Mouse (Mus musculus) layer of hippocampus, adult 18-20 months (tissue): Measurements from ENCODE around the gene Ttc39b. TPM values are rescaled to one million over a fixed set of nuclear protein-coding genes. Genes with fewer than 3 reads are reported as not detected.

Experiments
- DNase-seq, 2 experiments: peaks; one replicate each; pipeline ENCODE4 v3.0.0; 2022; ENCODE audit warnings: low spot score in 2 of 2
- total RNA-seq, 2 experiments: library from RNA; stranded (reverse); gene quantifications; 2 replicates each; pipeline ENCODE4 v1.2.3; 2021

Gene Ttc39b
- total RNA-seq, 2 experiments from 2014 or later = 34.1 to 36.4 TPM

GRCm38 (mm10) chr4:83318758-83319157 is 5.3 kb downstream of the Ttc39b start:
- no peak for DNase-seq

- no peak for DNase-seq
Observed at GRCm38 (mm10) chr4:83317826-83318348, 6.2 kb downstream of the Ttc39b start.

- DNase-seq = no peak
Observed at GRCm38 (mm10) chr4:83316718-83317117, 7.3 kb downstream of the Ttc39b start.

GRCm38 (mm10) chr4:83315930-83316329 is 8.1 kb downstream of the Ttc39b start:
- no peak for DNase-seq

- DNase-seq = no peak
Observed at GRCm38 (mm10) chr4:83314922-83315881, 8.9 kb downstream of the Ttc39b start.

- no peak for DNase-seq
Observed at GRCm38 (mm10) chr4:83314261-83314793, 9.7 kb downstream of the Ttc39b start.

- DNase-seq = no peak
Observed at GRCm38 (mm10) chr4:83312336-83312735, 11.7 kb downstream of the Ttc39b start.

GRCm38 (mm10) chr4:83311481-83311880 is 12.6 kb downstream of the Ttc39b start:
- DNase-seq = no peak

- DNase-seq = no peak
Observed at GRCm38 (mm10) chr4:83310990-83311389, 13.1 kb downstream of the Ttc39b start.

- no peak for DNase-seq
Observed at GRCm38 (mm10) chr4:83308914-83309313, 15.1 kb downstream of the Ttc39b start.

- DNase-seq = no peak
Observed at GRCm38 (mm10) chr4:83307686-83308469, 16.2 kb downstream of the Ttc39b start.

- no peak for DNase-seq
Observed at GRCm38 (mm10) chr4:83306879-83307278, 17.2 kb downstream of the Ttc39b start.

GRCm38 (mm10) chr4:83305099-83305498 is 19.0 kb downstream of the Ttc39b start:
- DNase-seq = no peak

- DNase-seq = peak; percentile 72 to 91
Observed at GRCm38 (mm10) chr4:83302887-83303827, 20.9 kb downstream of the Ttc39b start.

- DNase-seq = no peak
Observed at GRCm38 (mm10) chr4:83302123-83302737, 21.8 kb downstream of the Ttc39b start.

GRCm38 (mm10) chr4:83301713-83302112 is 22.3 kb downstream of the Ttc39b start:
- no peak for DNase-seq

- DNase-seq = peak in 1 of 2 experiments; percentile 70
Observed at GRCm38 (mm10) chr4:83284768-83285350, 39.2 kb downstream of the Ttc39b start.

GRCm38 (mm10) chr4:83283973-83284767 is 39.9 kb downstream of the Ttc39b start:
- peak in 1 of 2 experiments; percentile 48 for DNase-seq

- no peak for DNase-seq
Observed at GRCm38 (mm10) chr4:83282424-83282823, 41.6 kb downstream of the Ttc39b start.
